Mouse (Mus musculus) C2C12 (cell line): ENCODE measurements around the gene Cend1.

Experiments
- CEBPB ChIP-seq: IDR thresholded peaks from one replicate; pipeline ENCODE4 v1.6.1; 2011; ENCODE audit warnings: low read depth, mild to moderate bottlenecking, control low read depth, moderate library complexity
- CTCF ChIP-seq: IDR thresholded peaks from one replicate; pipeline ENCODE4 v1.5.1; 2011; ENCODE audit not compliant: control insufficient read depth, insufficient read depth, insufficient read length
- FOSL1 ChIP-seq: IDR thresholded peaks from one replicate; pipeline ENCODE4 v1.8.0; 2011; ENCODE audit warnings: mild to moderate bottlenecking, low read length; ENCODE audit not compliant: poor library complexity, insufficient read depth, severe bottlenecking
- MAX ChIP-seq: IDR thresholded peaks from one replicate; pipeline ENCODE4 v1.6.1; 2011; ENCODE audit warnings: mild to moderate bottlenecking, control low read depth
- MYOD1 ChIP-seq: IDR thresholded peaks from one replicate; pipeline ENCODE4 v1.6.1; 2011; ENCODE audit warnings: low read depth; ENCODE audit not compliant: control insufficient read depth, insufficient read length
- MYOG ChIP-seq: IDR thresholded peaks from one replicate; pipeline ENCODE4 v1.6.1; 2011; ENCODE audit not compliant: control insufficient read depth, insufficient read length; ENCODE audit errors: extremely low read depth
- USF1 ChIP-seq: IDR thresholded peaks from one replicate; pipeline ENCODE4 v1.6.1; 2011; ENCODE audit warnings: low read depth, mild to moderate bottlenecking, control low read depth, moderate library complexity

- TF ChIP-seq CTCF (no peak), USF1 (no peak), MYOG (no peak), MAX (no peak), CEBPB (no peak), MYOD1 (no peak), FOSL1 (no peak)
Measured at GRCm38 (mm10) chr7:141460001-141460390, 30.7 kb upstream of the Cend1 start.
